8 mouse cellular contexts compared by ENCODE assay signal in genomic region chr1:58358958-58359901, GRCm38 (mm10). TPM values are rescaled to one million over a fixed set of nuclear protein-coding genes. Genes with fewer than 3 reads are reported as not detected.
A peak's percentile ranks its signal among the peaks of the same experiment; 100 is the strongest.
DNase-seq lines count a peak whose midpoint lies in the region; ATAC-seq lines count a peak whose summit lies in the region.

No protein-coding gene starts in this region.

- ATAC-seq in megakaryocyte, adult 5-6 weeks (ENCODE audit: poor library complexity, severe bottlenecking) = peak; percentile 84
- no peak for ATAC-seq in forebrain, embryonic 11.5 days (replicated peaks; ENCODE audit: low FRiP score)

- no peak overlapping the region for H3K27ac ChIP-seq in forebrain, embryonic 11.5 days (ENCODE audit: low read depth, low read length)

- no peaks in the 10 kb centered on the region for H3K4me1 ChIP-seq in forebrain, embryonic 11.5 days (replicated peaks; ENCODE audit: control insufficient read depth, insufficient read depth, low read length)

- H3K9ac ChIP-seq in forebrain, embryonic 11.5 days (ENCODE audit: low read length) = no peak overlapping the region

- WGBS in large intestine, adult 2 months = 26% methylated on average over 19 of the region's 19 CpGs
- 89% methylated on average over 19 of the region's 19 CpGs for WGBS in forebrain, embryonic 11.5 days

- H3K4me2 ChIP-seq in forebrain, embryonic 11.5 days (ENCODE audit: low read depth, low read length, severe bottlenecking) = no peak overlapping the region

- peak; percentile 16 for DNase-seq in testis, postnatal 14 days (ENCODE audit: low spot score)
- DNase-seq in testis, postnatal 10 days (ENCODE audit: low spot score) = no peak
- peak; percentile 31 for DNase-seq in frontal cortex, postnatal 14 days (ENCODE audit: low spot score in 2 of 2)
- peak; percentile 87 for DNase-seq in large intestine, adult 2 months (ENCODE audit: low read depth, low spot score)
- DNase-seq in thymus, postnatal 4 days = no peak
- no peak for DNase-seq in yolk sac, embryonic 10.5 days (ENCODE audit: low spot score)
- no peak for DNase-seq in forebrain, embryonic 11.5 days (ENCODE audit: low spot score)

- no peaks in the 10 kb centered on the region for H3K27me3 ChIP-seq in forebrain, embryonic 11.5 days (ENCODE audit: control insufficient read depth, insufficient read depth, low read length)

- no peaks in the 10 kb centered on the region for H3K9me3 ChIP-seq in forebrain, embryonic 11.5 days (ENCODE audit: control insufficient read depth, low read length)

- H3K36me3 ChIP-seq in forebrain, embryonic 11.5 days (ENCODE audit: control insufficient read depth, insufficient read depth, low read length) = no peaks in the 10 kb centered on the region

- no peak overlapping the region for H3K4me3 ChIP-seq in forebrain, embryonic 11.5 days (ENCODE audit: low read depth, low read length)

RNA-seq across cellular contexts. Expression of gene Bzw1, which starts 33.5 kb away (rescaled TPM):
- 28.9 and 36.4 TPM in 2 replicates for polyA plus RNA-seq in large intestine, adult 2 months (2012; rRNA removed)
- total RNA-seq in megakaryocyte, adult 5-6 weeks (2015) = 175 and 183 TPM in 2 replicates
- 166 and 175 TPM in 2 replicates for total RNA-seq in megakaryocyte, adult 5-6 weeks (2017)
- 515 and 551 TPM in 2 replicates for polyA plus RNA-seq in forebrain, embryonic 11.5 days (2014; fragmentation: Nextera tagmentation; extraction: Ambion mirVana)

Comparison
In these comparisons a context has a peak if more than half of its experiments do, and no peak if none do; other contexts are left out.
1. DNase-seq: peak in testis, postnatal 14 days (single experiment), frontal cortex, postnatal 14 days (2 of 2) and large intestine, adult 2 months (single experiment); none in testis, postnatal 10 days (single experiment), thymus, postnatal 4 days (single experiment), yolk sac, embryonic 10.5 days (single experiment) and forebrain, embryonic 11.5 days (single experiment).
2. RNA of gene Bzw1, which starts 33.5 kb away (polyA plus RNA-seq): 515 to 551 TPM in forebrain, embryonic 11.5 days; 28.9 to 36.4 TPM in large intestine, adult 2 months; every median in the first group is over 10 times any median in the second.